Mouse (Mus musculus) hindbrain, embryonic 15.5 days (tissue): ENCODE measurements around the gene Hmgb2. TPM values are rescaled to one million over a fixed set of nuclear protein-coding genes. Genes with fewer than 3 reads are reported as not detected.

Experiments
- polyA plus RNA-seq: library from polyadenylated mRNA; unstranded; fragments of >200 nt; fragmentation: Nextera tagmentation; extraction: Ambion mirVana; gene quantifications from 2 replicates; pipeline ENCODE4 v1.2.1, GENCODE M21; 2015

Hmgb2 gene
- polyA plus RNA-seq, 1 experiment from 2014 or later, result 80.2 TPM

Other genes with a start within 250 kb of the Hmgb2 start
- gene Hand2, start 190.9 kb upstream of the Hmgb2 start, polyA plus RNA-seq, result not detected in 2 replicates
- 8.4 and 10.8 TPM in 2 replicates for gene Scrg1, start 56.0 kb upstream of the Hmgb2 start, polyA plus RNA-seq
- gene Sap30, start 24.0 kb upstream of the Hmgb2 start, polyA plus RNA-seq, result 29.3 and 37.0 TPM in 2 replicates
- gene Galnt7, start 141.1 kb downstream of the Hmgb2 start, polyA plus RNA-seq, result 11.4 and 12.5 TPM in 2 replicates